Mouse (Mus musculus) CH12.LX (cell line): ENCODE measurements around the gene Slc25a12. TPM values are rescaled to one million over a fixed set of nuclear protein-coding genes. Genes with fewer than 3 reads are reported as not detected.

Source experiments
- DNase-seq: peaks from one replicate; pipeline ENCODE4 v3.0.0-alpha.2; 2013; ENCODE audit errors: extremely low read depth
- H3K27ac ChIP-seq: 2 replicates; pipeline ENCODE4 v1.5.1; 2012; ENCODE audit warnings: low read depth, mild to moderate bottlenecking, control low read depth, moderate library complexity; ENCODE audit not compliant: insufficient read depth
- H3K27me3 ChIP-seq: replicated peaks from 2 replicates; pipeline ENCODE3; 2012; ENCODE audit warnings: inconsistent platforms
- H3K36me3 ChIP-seq, 2 experiments: replicated peaks in 1 of 2; 2 replicates each; pipeline versions ENCODE3 to v1.6.1; 2012; ENCODE audit warnings: inconsistent platforms in 1 of 2, low read length in 1 of 2, mild to moderate bottlenecking in 1 of 2, mixed read lengths in 1 of 2, moderate library complexity in 1 of 2; ENCODE audit not compliant: control insufficient read depth in 1 of 2, insufficient read depth in 1 of 2
- H3K4me1 ChIP-seq, 2 experiments: 2 replicates each; pipeline ENCODE4 v1.6.1; 2012; ENCODE audit warnings: inconsistent platforms in 1 of 2, moderate library complexity in 1 of 2; ENCODE audit not compliant: insufficient read depth in 2 of 2, control insufficient read depth in 1 of 2
- H3K4me2 ChIP-seq: 2 replicates; pipeline ENCODE4 v1.6.1; 2012; ENCODE audit warnings: low read depth, mild to moderate bottlenecking, control low read depth; ENCODE audit not compliant: poor library complexity, insufficient read depth, severe bottlenecking
- H3K4me3 ChIP-seq, 3 experiments: fragments of 150-350 bp in 1 of 3; sonication (generic) in 1 of 3; replicated peaks in 1 of 3; 2 replicates each; pipeline versions ENCODE3 to v1.5.1; 2011 to 2012; ENCODE audit warnings: low read depth in 2 of 3, low read length in 2 of 3, mild to moderate bottlenecking in 2 of 3, moderate library complexity in 2 of 3, control low read depth in 1 of 3, improper control_type of control experiment in 1 of 3, inconsistent platforms in 1 of 3, mixed read lengths in 1 of 3; ENCODE audit not compliant: poor library complexity in 1 of 3
- H3K79me2 ChIP-seq: replicated peaks from 2 replicates; pipeline ENCODE4 v1.6.1; 2012; ENCODE audit warnings: mild to moderate bottlenecking, moderate library complexity; ENCODE audit not compliant: control insufficient read depth, poor library complexity, insufficient read depth, severe bottlenecking; ENCODE audit errors: extremely low read depth
- H3K9ac ChIP-seq: 2 replicates; pipeline ENCODE4 v1.6.1; 2012; ENCODE audit warnings: low read depth, mild to moderate bottlenecking, control low read depth, moderate library complexity; ENCODE audit not compliant: insufficient read depth
- H3K9me3 ChIP-seq: replicated peaks from 2 replicates; pipeline ENCODE3; 2012; ENCODE audit warnings: low read length, inconsistent platforms, mixed read lengths
- BHLHE40 ChIP-seq: IDR thresholded peaks from 2 replicates; pipeline ENCODE4 v1.6.1; 2011; ENCODE audit warnings: mild to moderate bottlenecking, low read depth, low read length, improper control_type of control experiment
- CHD1 ChIP-seq: IDR thresholded peaks from 2 replicates; pipeline ENCODE4 v1.6.1; 2012; ENCODE audit warnings: low read depth, low read length, improper control_type of control experiment, inconsistent platforms
- ELF1 ChIP-seq: IDR thresholded peaks from 2 replicates; pipeline ENCODE4 v1.6.1; 2014; ENCODE audit warnings: low read depth, mild to moderate bottlenecking, inconsistent platforms, low read length, improper control_type of control experiment
- EP300 ChIP-seq: IDR thresholded peaks from 2 replicates; pipeline ENCODE4 v1.6.1; 2011; ENCODE audit warnings: low read length, improper control_type of control experiment
- GABPA ChIP-seq: IDR thresholded peaks from 2 replicates; pipeline ENCODE4 v1.6.1; 2012; ENCODE audit warnings: low read depth, low read length, improper control_type of control experiment, inconsistent platforms; ENCODE audit not compliant: insufficient replicate concordance
- MAZ ChIP-seq: IDR thresholded peaks from 2 replicates; pipeline ENCODE4 v1.6.1; 2012; ENCODE audit warnings: low read depth, mild to moderate bottlenecking, inconsistent platforms, low read length, improper control_type of control experiment, moderate library complexity
- MYC ChIP-seq: IDR thresholded peaks from 2 replicates; pipeline ENCODE4 v1.6.1; 2011; ENCODE audit warnings: low read depth, mild to moderate bottlenecking, improper control_type of control experiment, low read length
- PAX5 ChIP-seq: IDR thresholded peaks from 2 replicates; pipeline ENCODE4 v1.6.1; 2012; ENCODE audit warnings: low read length, inconsistent platforms, mixed read lengths
- RAD21 ChIP-seq: IDR thresholded peaks from 2 replicates; pipeline ENCODE4 v1.6.1; 2011; ENCODE audit warnings: low read depth, mild to moderate bottlenecking, low read length, improper control_type of control experiment, moderate library complexity
- RCOR1 ChIP-seq: conservative IDR thresholded peaks from 2 replicates; pipeline ENCODE4 v1.6.1; 2012; ENCODE audit warnings: low read depth, mild to moderate bottlenecking, inconsistent platforms, low read length, improper control_type of control experiment
- UBTF ChIP-seq: IDR thresholded peaks from 2 replicates; pipeline ENCODE4 v1.6.1; 2012; ENCODE audit warnings: low read depth, mild to moderate bottlenecking, inconsistent platforms, low read length, improper control_type of control experiment, moderate library complexity
- USF1 ChIP-seq: IDR thresholded peaks from 2 replicates; pipeline ENCODE4 v1.6.1; 2014; ENCODE audit warnings: low read depth, mild to moderate bottlenecking, inconsistent platforms, low read length, improper control_type of control experiment
- USF2 ChIP-seq: conservative IDR thresholded peaks from 2 replicates; pipeline ENCODE4 v1.6.1; 2011; ENCODE audit warnings: low read depth, low read length, improper control_type of control experiment
- ZC3H11A ChIP-seq: IDR thresholded peaks from 2 replicates; pipeline ENCODE4 v1.6.1; 2012; ENCODE audit warnings: low read depth, mild to moderate bottlenecking, inconsistent platforms, low read length, improper control_type of control experiment
- ZKSCAN1 ChIP-seq: IDR thresholded peaks from 2 replicates; pipeline ENCODE4 v1.6.1; 2012; ENCODE audit warnings: low read depth, inconsistent platforms, low read length, improper control_type of control experiment, borderline replicate concordance
- dilution Hi-C: fragments of 300-500 bp; cut with MboI; formaldehyde crosslinking; loops from 2 replicates; pipeline ENCODE4 v1.14.3; 2020; ENCODE audit warnings: low sequenced_read_pairs; ENCODE audit not compliant: extremely low pct_unique_long_range_greater_than_20kb, extremely low pct_ligation_motif_present
- in situ Hi-C: fragments of 300-500 bp; cut with MboI; formaldehyde crosslinking; loops from 3 replicates; pipeline ENCODE4 v1.14.3; 2019; ENCODE audit warnings: low sequenced_read_pairs, low pct_ligation_motif_present, low pct_unique_long_range_greater_than_20kb, mixed read lengths
- polyA plus RNA-seq: library from polyadenylated mRNA; unstranded; fragments of >175 nt; gene quantifications from 2 replicates; pipeline ENCODE4 v1.2.1, GENCODE M21; 2012; ENCODE audit warnings: low read depth; ENCODE audit not compliant: insufficient read length
- total RNA-seq, 2 experiments: library from RNA; depleted of rRNA; stranded (reverse); fragments of 300-350 nt in 1 of 2; fragments of >200 nt in 1 of 2; gene quantifications; 2 replicates each; pipeline ENCODE4 v1.2.3; 2012 to 2014

Slc25a12 gene
- total and polyA plus RNA-seq, 3 experiments, result 97.1 to 211 (median 123) TPM

- Histone ChIP-seq H3K9ac (no peak overlapping the region), H3K4me2 (no peak overlapping the region), H3K4me3 (no peak overlapping the region), H3K9me3 (no peaks in the 10 kb centered on the region), H3K4me1 (peaks cover 2 to 31% of the 10 kb centered on the region in 2 experiments; a peak in 3 of 4 replicates), H3K27ac (no peak overlapping the region), H3K36me3 (peaks cover 28 to 82% of the 10 kb centered on the region in 2 experiments), H3K79me2 (no peaks in the 10 kb centered on the region), H3K27me3 (no peaks in the 10 kb centered on the region)
- in situ Hi-C loops (loop anchor here (25.0 kb wide), 1 partner anchor 239 kb away; the partner anchor contains the start of genes Dlx1 and Dlx2), dilution Hi-C loops (no loop called here)
- TF ChIP-seq RCOR1, result no peak
- TF ChIP-seq USF1, result no peak
- no peak for TF ChIP-seq PAX5
- no peak for TF ChIP-seq BHLHE40
- no peak for TF ChIP-seq UBTF
- no peak; the same call in none of the 2 replicates for TF ChIP-seq RAD21
- TF ChIP-seq ZKSCAN1, result no peak
- no peak for TF ChIP-seq MAZ
- TF ChIP-seq MYC, result no peak
- no peak for TF ChIP-seq GABPA
- TF ChIP-seq EP300, result no peak
- TF ChIP-seq USF2, result no peak
- no peak for TF ChIP-seq ELF1
- no peak for DNase-seq
Observed at GRCm38 (mm10) chr2:71298729-71299128, 68.8 kb downstream of the Slc25a12 start.

GRCm38 (mm10) chr2:71297501-71297900 is 70.0 kb downstream of the Slc25a12 start:
- Histone ChIP-seq H3K27ac (no peak overlapping the region), H3K9ac (no peak overlapping the region), H3K9me3 (no peaks in the 10 kb centered on the region), H3K36me3 (peaks cover 27 to 80% of the 10 kb centered on the region in 2 experiments), H3K4me2 (no peak overlapping the region), H3K4me3 (no peak overlapping the region), H3K4me1 (peaks cover 4 to 29% of the 10 kb centered on the region in 2 experiments), H3K27me3 (no peaks in the 10 kb centered on the region), H3K79me2 (peaks cover 5% of the 10 kb centered on the region; the same call in 1 of the 2 replicates)
- in situ Hi-C loops, result loop anchor here (25.0 kb wide), 1 partner anchor 240 kb away; the partner anchor contains the start of genes Dlx1 and Dlx2
- no peak for DNase-seq
- dilution Hi-C loops, result no loop called here
- TF ChIP-seq ZC3H11A (no peak), USF2 (no peak), CHD1 (no peak), ZKSCAN1 (no peak)
